Mouse (Mus musculus) B cell, adult (primary cell): ENCODE data around the gene Gins2. TPM values are rescaled to one million over a fixed set of nuclear protein-coding genes. Genes with fewer than 3 reads are reported as not detected.

Experiments used
- total RNA-seq: library from RNA; stranded (reverse); gene quantifications from 4 replicates; pipeline ENCODE4 v1.2.4, GENCODE M21; 2023; ENCODE audit not compliant: inconsistent age

Gene Gins2
- 2.0 to 4.3 TPM (median 3.7 TPM) in 4 replicates for total RNA-seq

DNA sequence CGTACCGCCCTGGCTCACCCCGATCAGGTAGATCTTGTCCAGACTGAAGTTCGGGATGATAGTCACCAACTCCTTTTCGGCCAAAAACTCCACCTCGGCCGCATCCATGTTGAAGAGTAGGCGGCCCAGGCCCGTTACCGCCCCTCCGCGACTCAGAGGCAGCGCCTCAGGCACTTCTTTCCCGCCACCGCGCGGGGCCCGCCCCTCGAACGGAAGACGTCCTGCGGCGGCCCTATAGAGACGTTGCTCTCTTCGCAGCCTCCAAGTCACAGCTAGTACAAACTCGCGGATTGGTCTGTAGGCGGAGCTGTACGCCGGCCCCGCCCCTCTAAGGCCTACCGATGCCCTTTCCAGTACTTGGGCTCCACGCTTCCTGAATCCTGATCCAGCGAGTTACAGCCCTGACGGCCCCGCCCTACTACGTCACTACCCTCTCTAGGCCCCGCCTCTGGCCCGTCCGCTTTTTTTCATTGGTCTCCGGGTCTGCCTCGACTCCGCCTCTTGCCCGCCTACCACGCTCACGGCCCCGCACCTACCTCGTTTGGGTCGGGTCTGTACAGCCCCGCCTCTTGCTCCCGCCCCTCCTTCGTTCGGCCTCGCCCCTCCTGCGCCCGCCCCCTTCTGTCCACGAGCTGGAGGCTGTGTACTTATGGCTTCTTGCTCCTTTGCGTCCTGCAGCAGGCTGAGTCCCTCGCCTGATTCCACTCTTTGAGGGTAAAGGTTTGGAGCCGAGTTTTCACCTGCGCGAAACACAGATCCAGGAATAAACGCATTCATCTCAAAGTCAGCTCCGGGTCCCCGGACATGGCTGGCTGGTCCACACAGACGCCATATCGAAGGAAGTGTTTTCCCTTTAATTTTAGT, at the start of gene Gins2:
TSS of gene Gins2 (minus strand) at position 397 of the 864 bp plus-strand sequence.

Other genes with a start within 250 kb of the Gins2 start
- not detected in 4 replicates for gene 1190005I06Rik, start 58.3 kb upstream of the Gins2 start, total RNA-seq
- gene Gm27021, start 78.8 kb upstream of the Gins2 start, total RNA-seq: not detected in 4 replicates
- gene Cox4i1, start 78.9 kb upstream of the Gins2 start, total RNA-seq: 422 to 437 TPM (median 424 TPM) in 4 replicates
- gene Emc8, start 79.3 kb upstream of the Gins2 start, total RNA-seq: 29.4 to 36.0 TPM (median 32.4 TPM) in 4 replicates
- 394 to 437 TPM (median 405 TPM) in 4 replicates for gene Irf8, start 147.1 kb upstream of the Gins2 start, total RNA-seq